Mouse (Mus musculus) brain, embryonic 14.5 days (tissue): ENCODE measurements at regions not wholly inside any gene's neighbourhood (a gene's known extent, or its start where the extent isn't known, plus 50 kb on each side); places are given as distances from the start of the nearest gene placed in this dataset.

Source experiments
- CTCF ChIP-seq: fragments of 200-500 bp; IDR thresholded peaks from 2 replicates; pipeline ENCODE4 v1.5.1; 2012; ENCODE audit warnings: inconsistent platforms, mild to moderate bottlenecking, moderate library complexity, borderline replicate concordance; ENCODE audit not compliant: insufficient read depth, insufficient read length; ENCODE audit errors: extremely low read depth
- POLR2A ChIP-seq: fragments of 200-500 bp; IDR thresholded peaks from 2 replicates; pipeline ENCODE4 v1.6.1; 2012; ENCODE audit warnings: mild to moderate bottlenecking, inconsistent platforms, borderline replicate concordance; ENCODE audit not compliant: poor library complexity, insufficient read depth, insufficient read length, severe bottlenecking; ENCODE audit errors: extremely low read depth

DNA sequence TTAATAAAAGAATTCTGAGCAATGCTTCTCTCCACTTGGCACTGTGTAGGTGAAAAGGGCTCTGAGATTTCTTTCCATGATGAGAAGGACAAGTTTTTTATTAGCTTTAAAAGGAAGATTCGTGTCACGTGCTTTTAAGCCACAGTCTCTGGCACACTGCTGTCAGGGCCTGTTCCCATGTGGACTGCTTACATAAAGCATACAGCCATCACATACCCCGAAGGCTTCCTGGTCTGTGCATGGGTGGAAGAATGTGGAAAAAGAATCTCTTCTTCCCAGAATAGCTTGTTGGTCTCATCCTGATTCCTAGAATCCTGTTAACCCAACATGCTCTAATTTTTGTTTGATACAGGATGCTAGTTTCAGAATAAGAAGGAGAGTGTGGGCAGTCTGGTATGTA lies 205.1 kb upstream of the Sesn3 start:
- TF ChIP-seq POLR2A (no peak), CTCF (no peak)
